ENCODE assay signal across 7 mouse cellular contexts in the genomic region with DNA sequence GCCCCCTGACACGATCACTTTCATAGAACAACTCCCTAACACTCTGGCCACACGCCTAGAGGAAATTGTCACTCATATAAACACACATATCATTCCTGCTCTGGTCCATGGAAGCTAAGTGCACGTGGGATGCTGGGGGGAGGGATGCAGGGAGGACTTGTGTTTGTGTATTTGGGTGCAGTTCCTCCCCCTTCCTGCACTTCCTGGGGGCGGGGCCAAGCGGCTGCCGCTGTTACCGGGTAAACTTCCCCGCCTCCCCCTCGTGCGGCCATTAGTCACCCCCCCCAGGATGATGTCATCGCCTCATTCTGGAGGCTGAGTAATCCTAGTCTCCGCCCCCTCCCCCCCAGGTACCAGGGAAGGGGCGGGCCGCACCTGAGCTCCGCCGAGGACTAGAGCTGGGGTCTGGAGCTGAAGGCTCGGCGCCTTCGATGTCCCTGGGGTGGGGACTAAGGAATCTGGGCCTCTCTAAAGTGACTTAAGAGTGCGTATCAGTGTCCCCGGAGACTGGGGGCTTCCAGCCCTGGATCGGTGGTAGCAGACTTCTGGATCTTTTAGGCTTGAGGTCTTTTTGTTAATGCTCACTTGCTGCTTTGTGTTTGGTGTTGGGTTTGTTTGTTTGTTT. TPM values are rescaled to one million over a fixed set of nuclear protein-coding genes. Genes with fewer than 3 reads are reported as not detected.
DNase-seq lines count a peak whose midpoint lies in the region; ATAC-seq and TF ChIP-seq lines count a peak whose summit lies in the region.

No protein-coding gene starts in this region.

- no peaks in the 10 kb centered on the region; the same call in 1 of the 2 replicates for H3K27me3 ChIP-seq in intestine, embryonic 16.5 days (replicated peaks; ENCODE audit: control insufficient read depth, insufficient read depth, low read length)
- no peaks in the 10 kb centered on the region for H3K27me3 ChIP-seq in limb, embryonic 11.5 days (ENCODE audit: control insufficient read depth, insufficient read depth, low read length)
- no peaks in the 10 kb centered on the region; the same call in 1 of the 2 replicates for H3K27me3 ChIP-seq in midbrain, embryonic 13.5 days
- peaks cover 9% of the 10 kb centered on the region for H3K27me3 ChIP-seq in small intestine, adult 2 months (ENCODE audit: control insufficient read depth, insufficient read depth, low read length)

- H3K9ac ChIP-seq in intestine, embryonic 16.5 days (ENCODE audit: low read depth, low read length) = peak overlapping the region; percentile 65
- no peak overlapping the region; the same call in 1 of the 2 replicates for H3K9ac ChIP-seq in limb, embryonic 11.5 days (ENCODE audit: low read length)
- peak overlapping the region; percentile 39 for H3K9ac ChIP-seq in midbrain, embryonic 13.5 days (replicated peaks)

- peak; percentile 18 for ATAC-seq in intestine, embryonic 16.5 days
- ATAC-seq in limb, embryonic 11.5 days (ENCODE audit: insufficient number of reproducible peaks, low FRiP score, low TSS enrichment, low read depth) = peak; percentile 38; the same call in 1 of the 2 replicates
- ATAC-seq in midbrain, embryonic 13.5 days = no peak

- intact Hi-C loops in gastrocnemius, postnatal 36 days (cut with DNase I) = loop anchor here (2.0 to 10.0 kb wide), 2 partner anchors 16 to 318 kb away; a partner anchor contains a TSS

- peak overlapping the region; percentile 41 for H3K4me3 ChIP-seq in intestine, embryonic 16.5 days (ENCODE audit: low read length)
- peak overlapping the region; percentile 24 for H3K4me3 ChIP-seq in limb, embryonic 11.5 days (ENCODE audit: low read depth, low read length)
- H3K4me3 ChIP-seq in midbrain, embryonic 13.5 days (replicated peaks) = peak overlapping the region; percentile 32
- H3K4me3 ChIP-seq in small intestine, adult 2 months (ENCODE audit: low read depth, low read length) = peak overlapping the region; percentile 44

- no peaks in the 10 kb centered on the region for H3K36me3 ChIP-seq in intestine, embryonic 16.5 days (ENCODE audit: control insufficient read depth, insufficient read depth, low read length)
- H3K36me3 ChIP-seq in limb, embryonic 11.5 days (ENCODE audit: control insufficient read depth, insufficient read depth, low read length) = no peaks in the 10 kb centered on the region
- no peaks in the 10 kb centered on the region for H3K36me3 ChIP-seq in midbrain, embryonic 13.5 days
- H3K36me3 ChIP-seq in small intestine, adult 2 months (ENCODE audit: control insufficient read depth, insufficient read depth, low read length) = no peaks in the 10 kb centered on the region

- H3K27ac ChIP-seq in intestine, embryonic 16.5 days (ENCODE audit: low read length) = peak overlapping the region; percentile 76
- peak overlapping the region; percentile 68 for H3K27ac ChIP-seq in limb, embryonic 11.5 days (replicated peaks; ENCODE audit: low read depth, low read length)
- H3K27ac ChIP-seq in midbrain, embryonic 13.5 days = no peak overlapping the region; the same call in 1 of the 2 replicates
- H3K27ac ChIP-seq in small intestine, adult 2 months (ENCODE audit: insufficient read depth, low read depth, low read length) = peak overlapping the region; percentile 53

- 2% methylated on average over 20 of the region's 22 CpGs for WGBS in intestine, embryonic 16.5 days
- WGBS in limb, embryonic 11.5 days = under 1% methylated on average over 22 of the region's 22 CpGs
- under 1% methylated on average over 21 of the region's 22 CpGs for WGBS in midbrain, embryonic 13.5 days
- 5% methylated on average over 22 of the region's 22 CpGs for WGBS in small intestine, adult 2 months

- H3K4me1 ChIP-seq in intestine, embryonic 16.5 days (ENCODE audit: control insufficient read depth, insufficient read depth, low read length) = peaks cover 24% of the 10 kb centered on the region
- H3K4me1 ChIP-seq in limb, embryonic 11.5 days (ENCODE audit: control insufficient read depth, insufficient read depth, low read length) = peaks cover 22% of the 10 kb centered on the region
- H3K4me1 ChIP-seq in midbrain, embryonic 13.5 days (replicated peaks) = peaks cover 38% of the 10 kb centered on the region
- peaks cover 10% of the 10 kb centered on the region for H3K4me1 ChIP-seq in small intestine, adult 2 months (ENCODE audit: control insufficient read depth, insufficient read depth, insufficient read length, low read length)

- H3K9me3 ChIP-seq in intestine, embryonic 16.5 days (ENCODE audit: control insufficient read depth, low read length) = no peaks in the 10 kb centered on the region
- H3K9me3 ChIP-seq in limb, embryonic 11.5 days (ENCODE audit: control insufficient read depth, low read length) = no peaks in the 10 kb centered on the region; the same call in 1 of the 2 replicates
- no peaks in the 10 kb centered on the region for H3K9me3 ChIP-seq in midbrain, embryonic 13.5 days

- peak; percentile 94 for DNase-seq in adrenal gland, adult 2 months
- peak; percentile 92 for DNase-seq in embryo, embryonic 11 days
- DNase-seq in gastrocnemius, postnatal 36 days = peak; percentile 75 to 83
- peak; percentile 91 for DNase-seq in limb, embryonic 11.5 days (ENCODE audit: low spot score)

- TF ChIP-seq POLR2A in small intestine, adult 2 months (IDR thresholded peaks at IDR 0.05; ENCODE audit: low read depth, low read length) = peak; percentile 51; the same call in 1 of the 2 replicates

- peak; percentile 26; the same call in 1 of the 2 replicates for TF ChIP-seq CTCF in small intestine, adult 2 months (IDR thresholded peaks at IDR 0.05; ENCODE audit: extremely low read depth, insufficient read length, insufficient replicate concordance, low read depth, low read length)

- peak overlapping the region; percentile 72 for H3K4me2 ChIP-seq in intestine, embryonic 16.5 days (ENCODE audit: low read depth, low read length)
- H3K4me2 ChIP-seq in limb, embryonic 11.5 days (ENCODE audit: low read depth, severe bottlenecking) = peak overlapping the region; percentile 59
- H3K4me2 ChIP-seq in midbrain, embryonic 13.5 days (replicated peaks) = peak overlapping the region; percentile 92

RNA-seq across cellular contexts. Expression of a gene that starts 10.3 kb away (rescaled TPM):
- 10 to 100 TPM; 53.9 to 61.2 TPM for total RNA-seq in adrenal gland, adult 2 months (2021)
- polyA plus RNA-seq in adrenal gland, adult 2 months (2012; rRNA removed) = 17.4 and 19.8 TPM in 2 replicates
- 10 to 100 TPM; 40.7 to 44.6 TPM for total RNA-seq in gastrocnemius, postnatal 36 days (2021)
- polyA plus RNA-seq in intestine, embryonic 16.5 days (2015; fragmentation: Nextera tagmentation; extraction: Ambion mirVana) = 19.8 and 20.8 TPM in 2 replicates
- 20.2 and 23.8 TPM in 2 replicates for polyA plus RNA-seq in limb, embryonic 11.5 days (2014; fragmentation: Nextera tagmentation; extraction: Ambion mirVana)
- polyA plus RNA-seq in midbrain, embryonic 13.5 days (2015; fragmentation: Nextera tagmentation; extraction: Ambion mirVana) = 22.5 and 39.4 TPM in 2 replicates
- 14.2 and 24.9 TPM in 2 replicates for polyA plus RNA-seq in small intestine, adult 2 months (2012; rRNA removed)

RNA-seq across cellular contexts. Expression of a gene that starts 11.3 kb away (rescaled TPM):
- 1 to 10 TPM; 3.3 to 9.1 TPM for total RNA-seq in adrenal gland, adult 2 months (2021)
- polyA plus RNA-seq in adrenal gland, adult 2 months (2012; rRNA removed) = 62.4 and 114 TPM in 2 replicates
- total RNA-seq in gastrocnemius, postnatal 36 days (2021) = 1 to 10 TPM; 1.4 to 2.2 TPM
- polyA plus RNA-seq in intestine, embryonic 16.5 days (2015; fragmentation: Nextera tagmentation; extraction: Ambion mirVana) = 6.2 and 6.6 TPM in 2 replicates
- polyA plus RNA-seq in limb, embryonic 11.5 days (2014; fragmentation: Nextera tagmentation; extraction: Ambion mirVana) = 5.0 and 6.8 TPM in 2 replicates
- 23.1 and 25.5 TPM in 2 replicates for polyA plus RNA-seq in midbrain, embryonic 13.5 days (2015; fragmentation: Nextera tagmentation; extraction: Ambion mirVana)
- polyA plus RNA-seq in small intestine, adult 2 months (2012; rRNA removed) = 8.3 and 50.9 TPM in 2 replicates

RNA-seq across cellular contexts. Expression of a gene that starts 23.5 kb away (rescaled TPM):
- 10 to 100 TPM; 13.3 to 22.9 TPM for total RNA-seq in adrenal gland, adult 2 months (2021)
- 160 and 217 TPM in 2 replicates for polyA plus RNA-seq in adrenal gland, adult 2 months (2012; rRNA removed)
- 10 to 100 TPM; 12.2 to 15.1 TPM for total RNA-seq in gastrocnemius, postnatal 36 days (2021)
- 13.0 and 14.2 TPM in 2 replicates for polyA plus RNA-seq in intestine, embryonic 16.5 days (2015; fragmentation: Nextera tagmentation; extraction: Ambion mirVana)
- 7.9 and 9.6 TPM in 2 replicates for polyA plus RNA-seq in limb, embryonic 11.5 days (2014; fragmentation: Nextera tagmentation; extraction: Ambion mirVana)
- 22.3 and 27.3 TPM in 2 replicates for polyA plus RNA-seq in midbrain, embryonic 13.5 days (2015; fragmentation: Nextera tagmentation; extraction: Ambion mirVana)
- polyA plus RNA-seq in small intestine, adult 2 months (2012; rRNA removed) = 61.0 and 121 TPM in 2 replicates

RNA-seq across cellular contexts. Expression of a gene that starts 37.5 kb away (rescaled TPM):
- total RNA-seq in adrenal gland, adult 2 months (2021) = 10 to 100 TPM in 1 of 2 experiments, 1 to 10 TPM in 1; 5.7 to 10.4 TPM
- 7.1 and 9.0 TPM in 2 replicates for polyA plus RNA-seq in adrenal gland, adult 2 months (2012; rRNA removed)
- 1 to 10 TPM; 1.7 to 1.8 TPM for total RNA-seq in gastrocnemius, postnatal 36 days (2021)
- 1.9 and 2.4 TPM in 2 replicates for polyA plus RNA-seq in intestine, embryonic 16.5 days (2015; fragmentation: Nextera tagmentation; extraction: Ambion mirVana)
- polyA plus RNA-seq in limb, embryonic 11.5 days (2014; fragmentation: Nextera tagmentation; extraction: Ambion mirVana) = 0.38 and 0.55 TPM in 2 replicates
- polyA plus RNA-seq in midbrain, embryonic 13.5 days (2015; fragmentation: Nextera tagmentation; extraction: Ambion mirVana) = 1.0 and 1.5 TPM in 2 replicates
- 5.4 and 5.7 TPM in 2 replicates for polyA plus RNA-seq in small intestine, adult 2 months (2012; rRNA removed)

RNA-seq across cellular contexts. Expression of a gene that starts 52.9 kb away (rescaled TPM):
- total RNA-seq in adrenal gland, adult 2 months (2021) = under 1 TPM; 0.52 to 0.59 TPM
- 0.43 and 0.71 TPM in 2 replicates for polyA plus RNA-seq in adrenal gland, adult 2 months (2012; rRNA removed)
- under 1 TPM; 0.20 TPM for total RNA-seq in gastrocnemius, postnatal 36 days (2021)
- polyA plus RNA-seq in intestine, embryonic 16.5 days (2015; fragmentation: Nextera tagmentation; extraction: Ambion mirVana) = 0.15 and 0.18 TPM in 2 replicates
- polyA plus RNA-seq in limb, embryonic 11.5 days (2014; fragmentation: Nextera tagmentation; extraction: Ambion mirVana) = 0.07 TPM in 1 of 2 replicates, not detected in the other
- 0.05 TPM in 1 of 2 replicates, not detected in the other for polyA plus RNA-seq in midbrain, embryonic 13.5 days (2015; fragmentation: Nextera tagmentation; extraction: Ambion mirVana)
- 0.32 and 0.34 TPM in 2 replicates for polyA plus RNA-seq in small intestine, adult 2 months (2012; rRNA removed)
